Mouse (Mus musculus): ENCODE measurements around the gene Cenpx.

DNA sequence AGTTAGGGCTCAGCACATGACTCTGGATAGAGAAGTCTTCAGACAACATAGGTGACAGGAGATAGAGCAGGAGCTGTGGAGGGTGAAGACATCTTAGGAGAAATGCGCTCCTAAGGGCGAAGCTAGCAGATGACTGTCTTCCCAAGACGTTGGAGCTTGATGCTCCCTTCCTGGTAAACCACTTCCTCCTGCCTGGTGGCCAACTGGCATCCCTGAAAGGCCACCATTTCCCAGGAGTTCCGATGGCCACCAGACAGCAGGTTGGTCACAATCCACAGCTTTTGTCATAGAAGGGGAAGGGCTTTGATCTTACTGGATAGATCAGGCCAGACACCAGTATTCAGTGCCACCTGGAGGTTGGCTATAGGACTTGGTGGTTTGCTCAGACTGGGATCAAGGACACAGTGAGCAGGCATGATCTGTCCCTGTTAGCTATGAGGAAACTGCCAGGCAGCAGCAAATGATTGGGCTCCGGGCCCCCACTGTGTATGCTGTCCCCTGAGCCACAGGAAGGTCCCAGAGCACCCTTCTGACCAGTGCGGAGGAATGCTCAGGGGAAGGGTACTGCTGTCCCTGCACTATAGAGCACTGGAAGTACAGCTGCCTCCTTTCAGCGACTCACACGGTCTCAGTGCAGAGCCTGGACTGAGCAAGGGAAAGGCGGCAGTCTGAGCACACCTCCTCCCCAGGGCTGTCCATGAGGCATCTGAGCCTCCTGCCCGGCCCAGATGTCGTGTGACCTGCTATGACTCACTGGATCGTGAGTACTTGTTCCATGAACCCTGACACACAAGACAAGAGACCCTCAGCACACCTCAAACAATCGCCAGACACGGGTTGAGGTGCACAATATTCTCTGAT, 48.5 kb upstream of the Cenpx start:
- TF ChIP-seq CTCF (conservative IDR thresholded peaks at IDR 0.05; ENCODE audit: insufficient read depth, insufficient read length, low read depth, low read length) (no peak), POLR2A (IDR thresholded peaks at IDR 0.05; ENCODE audit: low read depth, low read length) (no peak)

All from kidney, adult 2 months (tissue).